Mouse (Mus musculus) small intestine, adult 2 months (tissue): ENCODE measurements at regions not wholly inside any gene's neighbourhood (a gene's known extent, or its start where the extent isn't known, plus 50 kb on each side); places are given as distances from the start of the nearest gene placed in this dataset.

ENCODE experiments used
- H3K27ac ChIP-seq: fragments of 200-500 bp; 2 replicates; pipeline ENCODE4 v1.5.1; 2012; ENCODE audit warnings: low read depth, low read length, control low read depth, inconsistent platforms; ENCODE audit not compliant: insufficient read depth
- H3K27me3 ChIP-seq: fragments of 200-500 bp; 2 replicates; pipeline ENCODE4 v1.6.1; 2012; ENCODE audit warnings: mild to moderate bottlenecking, moderate library complexity, low read length, inconsistent platforms; ENCODE audit not compliant: control insufficient read depth, insufficient read depth
- H3K36me3 ChIP-seq: fragments of 200-500 bp; 2 replicates; pipeline ENCODE4 v1.6.1; 2012; ENCODE audit warnings: mild to moderate bottlenecking, low read length, control low read depth, inconsistent platforms; ENCODE audit not compliant: control insufficient read depth, insufficient read depth
- H3K4me1 ChIP-seq: fragments of 200-500 bp; 2 replicates; pipeline ENCODE4 v1.6.1; 2012; ENCODE audit warnings: low read length, inconsistent platforms, mixed read lengths; ENCODE audit not compliant: control insufficient read depth, insufficient read depth, insufficient read length
- H3K4me3 ChIP-seq: fragments of 200-500 bp; 2 replicates; pipeline ENCODE4 v1.5.1; 2012; ENCODE audit warnings: low read depth, mild to moderate bottlenecking, control low read depth, inconsistent platforms, low read length, moderate library complexity
- CTCF ChIP-seq: fragments of 200-500 bp; IDR thresholded peaks from 2 replicates; pipeline ENCODE4 v1.5.1; 2012; ENCODE audit warnings: low read depth, mild to moderate bottlenecking, control low read depth, inconsistent platforms, low read length, moderate library complexity, mixed read lengths; ENCODE audit not compliant: insufficient replicate concordance, insufficient read length; ENCODE audit errors: extremely low read depth
- POLR2A ChIP-seq: fragments of 200-500 bp; IDR thresholded peaks from 2 replicates; pipeline ENCODE4 v1.6.1; 2012; ENCODE audit warnings: low read depth, mild to moderate bottlenecking, control low read depth, inconsistent platforms, low read length, moderate library complexity
- WGBS: fragments of 180-500 bp; shearing (Covaris S2); methylation state at CpG from one replicate; pipeline ENCODE4 v1.1.7; 2018; 5-methylcytosine and 5-hydroxymethylcytosine counted together

GRCm38 (mm10) chr15:37067326-37067725 is 59.8 kb upstream of the Zfp706 start:
- H3K27ac ChIP-seq = no peak overlapping the region
- no peaks in the 10 kb centered on the region for H3K4me1 ChIP-seq
- no peaks in the 10 kb centered on the region for H3K36me3 ChIP-seq
- 50% methylated on average over 4 of the region's 4 CpGs for WGBS
- no peak for TF ChIP-seq CTCF
- TF ChIP-seq POLR2A = no peak
- H3K4me3 ChIP-seq = no peak overlapping the region
- H3K27me3 ChIP-seq = no peaks in the 10 kb centered on the region

GRCm38 (mm10) chr15:37065926-37066550 is 58.5 kb upstream of the Zfp706 start:
- no peak for TF ChIP-seq POLR2A
- no peak for TF ChIP-seq CTCF
- Histone ChIP-seq H3K4me3 (no peak overlapping the region), H3K27me3 (no peaks in the 10 kb centered on the region), H3K27ac (no peak overlapping the region), H3K36me3 (no peaks in the 10 kb centered on the region), H3K4me1 (peaks cover 2% of the 10 kb centered on the region; the same call in 1 of the 2 replicates)
- WGBS = 92% methylated on average over 9 of the region's 9 CpGs

- TF ChIP-seq POLR2A = no peak
- TF ChIP-seq CTCF = no peak
Observed at GRCm38 (mm10) chr15:37065408-37065807, 57.8 kb upstream of the Zfp706 start.

GRCm38 (mm10) chr15:37063781-37064383 is 56.3 kb upstream of the Zfp706 start:
- H3K27ac ChIP-seq = no peak overlapping the region
- no peaks in the 10 kb centered on the region for H3K36me3 ChIP-seq
- WGBS = 91% methylated on average over 6 of the region's 6 CpGs
- no peaks in the 10 kb centered on the region for H3K27me3 ChIP-seq
- peaks cover 2% of the 10 kb centered on the region; the same call in 1 of the 2 replicates for H3K4me1 ChIP-seq
- TF ChIP-seq POLR2A (no peak), CTCF (no peak)
- no peak overlapping the region for H3K4me3 ChIP-seq

More at GRCm38 (mm10) chr15:37065408-37065807, 57.8 kb upstream of the Zfp706 start:
- Histone ChIP-seq H3K4me1 (peaks cover 2% of the 10 kb centered on the region; the same call in 1 of the 2 replicates), H3K36me3 (no peaks in the 10 kb centered on the region), H3K27ac (no peak overlapping the region), H3K27me3 (no peaks in the 10 kb centered on the region), H3K4me3 (no peak overlapping the region)
- 91% methylated on average over 6 of the region's 6 CpGs for WGBS

- no peak for TF ChIP-seq CTCF
- no peak overlapping the region for H3K4me3 ChIP-seq
Observed at GRCm38 (mm10) chr15:37062585-37062984, 55.0 kb upstream of the Zfp706 start.

GRCm38 (mm10) chr15:37061501-37061900 is 53.9 kb upstream of the Zfp706 start:
- H3K36me3 ChIP-seq = no peaks in the 10 kb centered on the region
- WGBS = 59% methylated on average over 6 of the region's 6 CpGs
- peaks cover 2% of the 10 kb centered on the region; the same call in 1 of the 2 replicates for H3K4me1 ChIP-seq
- H3K27me3 ChIP-seq = no peaks in the 10 kb centered on the region
- TF ChIP-seq POLR2A (no peak), CTCF (no peak)
- H3K4me3 ChIP-seq = no peak overlapping the region
- no peak overlapping the region for H3K27ac ChIP-seq

More at GRCm38 (mm10) chr15:37062585-37062984, 55.0 kb upstream of the Zfp706 start:
- H3K4me1 ChIP-seq = peaks cover 2% of the 10 kb centered on the region; the same call in 1 of the 2 replicates
- H3K36me3 ChIP-seq = no peaks in the 10 kb centered on the region
- no peak overlapping the region for H3K27ac ChIP-seq
- H3K27me3 ChIP-seq = no peaks in the 10 kb centered on the region
- 85% methylated on average over 7 of the region's 7 CpGs for WGBS

- H3K27ac ChIP-seq = no peak overlapping the region
- no peak overlapping the region for H3K4me3 ChIP-seq
- TF ChIP-seq POLR2A (no peak), CTCF (no peak)
- peaks cover 2% of the 10 kb centered on the region; the same call in 1 of the 2 replicates for H3K4me1 ChIP-seq
- H3K36me3 ChIP-seq = no peaks in the 10 kb centered on the region
- no peaks in the 10 kb centered on the region for H3K27me3 ChIP-seq
- 91% methylated on average over 6 of the region's 6 CpGs for WGBS
Observed at GRCm38 (mm10) chr15:37060831-37061230, 53.3 kb upstream of the Zfp706 start.
